Mouse (Mus musculus) lung, embryonic 14.5 days (tissue): ENCODE measurements at regions not wholly inside any gene's neighbourhood (a gene's known extent, or its start where the extent isn't known, plus 50 kb on each side); places are given as distances from the start of the nearest gene placed in this dataset.
"Not testable (repeated sequence)": the region's sequence is repeated elsewhere in the genome, so short reads cannot be mapped to it uniquely, and the experiment has no call there.

ENCODE experiments used
- ATAC-seq: fragments of 200-750 bp; cut with Nextera tagmentation; 2 replicates; pipeline ENCODE4 v1.8.0; 2017; ENCODE audit warnings: mild to moderate bottlenecking, moderate TSS enrichment, moderate library complexity; ENCODE audit not compliant: insufficient read depth
- DNase-seq: peaks from one replicate; pipeline ENCODE4 v3.0.0-alpha.2; 2015
- H3K27ac ChIP-seq: fragments of 300-500 bp; sonication (generic); 2 replicates; pipeline ENCODE4 v1.5.1; 2014; ENCODE audit warnings: low read depth, mild to moderate bottlenecking, moderate library complexity
- H3K27me3 ChIP-seq: fragments of 300-500 bp; sonication (generic); 2 replicates; pipeline ENCODE4 v1.6.1; 2014; ENCODE audit warnings: low read length, control low read depth; ENCODE audit not compliant: insufficient read depth
- H3K36me3 ChIP-seq: fragments of 300-500 bp; sonication (generic); 2 replicates; pipeline ENCODE4 v1.6.1; 2014; ENCODE audit warnings: control low read depth; ENCODE audit not compliant: insufficient read depth
- H3K4me1 ChIP-seq: fragments of 300-500 bp; sonication (generic); 2 replicates; pipeline ENCODE4 v1.6.1; 2014; ENCODE audit warnings: antibody characterized with exemption, control low read depth; ENCODE audit not compliant: insufficient read depth
- H3K4me2 ChIP-seq: fragments of 300-500 bp; sonication (generic); 2 replicates; pipeline ENCODE4 v1.6.1; 2014; ENCODE audit warnings: mild to moderate bottlenecking
- H3K4me3 ChIP-seq: fragments of 300-500 bp; sonication (generic); 2 replicates; pipeline ENCODE4 v1.5.1; 2014; ENCODE audit warnings: low read depth, low read length
- H3K9ac ChIP-seq: fragments of 300-500 bp; sonication (generic); 2 replicates; pipeline ENCODE4 v1.6.1; 2014
- H3K9me3 ChIP-seq: fragments of 300-500 bp; sonication (generic); 2 replicates; pipeline ENCODE4 v1.6.1; 2016; ENCODE audit warnings: low read depth, low read length, control low read depth
- CTCF ChIP-seq: IDR thresholded peaks from 2 replicates; pipeline ENCODE4 v1.5.1; 2016; ENCODE audit warnings: antibody characterized with exemption, low read depth
- WGBS: fragments of 180-500 bp; shearing (Covaris S2); extraction: QIAGEN DNeasy Blood & Tissue Kit; methylation state at CpG from one replicate; pipeline ENCODE4 v1.1.7; 2014; 5-methylcytosine and 5-hydroxymethylcytosine counted together

- Histone ChIP-seq H3K27me3 (peaks cover 35% of the 10 kb centered on the region), H3K9me3 (no peaks in the 10 kb centered on the region), H3K36me3 (no peaks in the 10 kb centered on the region), H3K4me2 (peak overlapping the region; percentile 97), H3K9ac (peak overlapping the region; percentile 43), H3K4me3 (peak overlapping the region; percentile 53), H3K27ac (no peak overlapping the region), H3K4me1 (no peaks in the 10 kb centered on the region)
- WGBS, result under 1% methylated on average over 82 of the region's 82 CpGs
- DNase-seq (peak; percentile 77), ATAC-seq (peak; percentile 71)
- TF ChIP-seq CTCF, result peak; percentile 78
These were observed 177.1 kb upstream of the Gdi2 start for GRCm38 (mm10) chr13:3360503-3361490.

- ATAC-seq (no peak; the same call in 1 of the 2 replicates), DNase-seq (no peak)
- Histone ChIP-seq H3K27me3 (no peaks in the 10 kb centered on the region), H3K9me3 (no peaks in the 10 kb centered on the region), H3K4me1 (no peaks in the 10 kb centered on the region), H3K4me2 (no peak overlapping the region), H3K9ac (no peak overlapping the region), H3K36me3 (no peaks in the 10 kb centered on the region), H3K4me3 (no peak overlapping the region), H3K27ac (no peak overlapping the region)
- no peak for TF ChIP-seq CTCF
- 69% methylated on average over 6 of the region's 6 CpGs for WGBS
These were observed 165.2 kb upstream of the Gdi2 start for GRCm38 (mm10) chr13:3372701-3373100.

GRCm38 (mm10) chr13:3373522-3374220 lies 164.2 kb upstream of the Gdi2 start:
- not testable (repeated sequence) for H3K4me2 ChIP-seq, ATAC-seq, H3K27ac ChIP-seq, H3K36me3 ChIP-seq, H3K9ac ChIP-seq, H3K4me3 ChIP-seq, H3K27me3 ChIP-seq, H3K4me1 ChIP-seq, H3K9me3 ChIP-seq
- peak; percentile 27 for DNase-seq
- WGBS, result 50% methylated on average over 3 of the region's 3 CpGs

- no peak for DNase-seq
- H3K9me3 ChIP-seq, result no peaks in the 10 kb centered on the region
- no peaks in the 10 kb centered on the region for H3K27me3 ChIP-seq
- H3K4me2 ChIP-seq, result no peak overlapping the region
- ATAC-seq, result no peak
- WGBS, result 93% methylated on average over 7 of the region's 7 CpGs
- H3K36me3 ChIP-seq, result no peaks in the 10 kb centered on the region
- no peak overlapping the region for H3K27ac ChIP-seq
- H3K9ac ChIP-seq, result no peak overlapping the region
- TF ChIP-seq CTCF, result no peak
- H3K4me3 ChIP-seq, result no peak overlapping the region
- H3K4me1 ChIP-seq, result no peaks in the 10 kb centered on the region
These were observed 163.1 kb upstream of the Gdi2 start for GRCm38 (mm10) chr13:3374796-3375195.

- not testable (repeated sequence) for H3K36me3 ChIP-seq, DNase-seq, H3K27me3 ChIP-seq, H3K4me2 ChIP-seq, H3K9ac ChIP-seq, H3K9me3 ChIP-seq, H3K4me1 ChIP-seq, ATAC-seq, H3K4me3 ChIP-seq, H3K27ac ChIP-seq
- WGBS, result 49% methylated on average over 3 of the region's 3 CpGs
These were observed 160.1 kb upstream of the Gdi2 start for GRCm38 (mm10) chr13:3377801-3378200.

GRCm38 (mm10) chr13:3405783-3406182 lies 132.1 kb upstream of the Gdi2 start:
- H3K27me3 ChIP-seq, ATAC-seq, H3K4me3 ChIP-seq, DNase-seq, H3K27ac ChIP-seq, H3K9me3 ChIP-seq, H3K4me1 ChIP-seq, H3K36me3 ChIP-seq, H3K9ac ChIP-seq, H3K4me2 ChIP-seq: not testable (repeated sequence)
- WGBS, result 82% methylated on average over 2 of the region's 2 CpGs

- not testable (repeated sequence) for H3K9me3 ChIP-seq, H3K4me3 ChIP-seq, H3K27me3 ChIP-seq, H3K27ac ChIP-seq, H3K4me1 ChIP-seq, H3K4me2 ChIP-seq, H3K9ac ChIP-seq, H3K36me3 ChIP-seq
- peak; percentile 88 for DNase-seq
- peak; percentile 81 for TF ChIP-seq CTCF
- ATAC-seq, result peak; percentile 70
- 36% methylated on average over 8 of the region's 8 CpGs for WGBS
These were observed 131.4 kb upstream of the Gdi2 start for GRCm38 (mm10) chr13:3406236-3407017.

GRCm38 (mm10) chr13:3410281-3410680 lies 127.6 kb upstream of the Gdi2 start:
- H3K4me2 ChIP-seq, H3K9me3 ChIP-seq, H3K4me3 ChIP-seq, H3K27ac ChIP-seq, DNase-seq, ATAC-seq, H3K27me3 ChIP-seq, H3K4me1 ChIP-seq, H3K36me3 ChIP-seq, H3K9ac ChIP-seq: not testable (repeated sequence)
- 57% methylated on average over 3 of the region's 3 CpGs for WGBS
